Mouse (Mus musculus) lung, postnatal 0 days (tissue): ENCODE measurements around the gene Frrs1.

Experiments
- CTCF ChIP-seq: IDR thresholded peaks from 2 replicates; pipeline ENCODE4 v1.5.1; 2016; ENCODE audit warnings: antibody characterized with exemption, mild to moderate bottlenecking
- EP300 ChIP-seq: IDR thresholded peaks from 2 replicates; pipeline ENCODE4 v1.6.1; 2016; ENCODE audit warnings: antibody characterized with exemption, mild to moderate bottlenecking, control low read depth

DNA sequence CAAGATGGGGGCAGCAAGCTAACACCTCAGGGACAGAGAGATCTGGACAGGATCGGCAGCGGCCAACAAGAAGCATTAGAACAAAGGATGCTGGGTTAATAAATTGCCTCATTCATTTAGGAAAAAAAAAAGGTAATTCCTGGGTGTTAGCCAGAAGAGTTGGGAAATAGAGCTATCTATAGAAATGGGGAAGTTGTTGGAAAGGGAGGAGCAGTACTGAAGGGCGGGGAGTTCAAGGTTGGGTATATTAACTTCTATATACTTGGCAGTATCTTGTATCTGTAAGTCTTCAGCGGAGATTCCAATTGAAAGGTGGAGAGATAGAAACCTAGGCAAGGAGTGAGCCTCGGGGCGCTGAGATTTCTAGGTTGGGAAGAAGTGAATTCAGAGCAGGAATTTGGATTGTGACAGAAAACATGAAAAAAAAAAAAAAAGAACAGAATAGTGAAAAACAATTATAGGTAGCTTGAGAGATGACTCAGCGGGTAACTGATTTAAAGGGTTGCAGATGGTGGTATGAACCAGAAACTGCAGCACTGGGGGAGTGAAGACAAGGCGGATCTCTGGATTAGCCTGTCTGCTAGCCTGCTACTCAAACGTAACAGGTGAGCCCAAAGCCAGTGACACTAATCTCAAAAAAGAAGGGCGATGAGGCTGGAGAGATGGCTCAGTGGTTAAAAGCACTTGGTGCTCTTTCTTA is 14.2 kb upstream of the Frrs1 start:
- no peak for TF ChIP-seq CTCF
- no peak for TF ChIP-seq EP300
